8 mouse cellular contexts compared by ENCODE assay signal in the genomic region with DNA sequence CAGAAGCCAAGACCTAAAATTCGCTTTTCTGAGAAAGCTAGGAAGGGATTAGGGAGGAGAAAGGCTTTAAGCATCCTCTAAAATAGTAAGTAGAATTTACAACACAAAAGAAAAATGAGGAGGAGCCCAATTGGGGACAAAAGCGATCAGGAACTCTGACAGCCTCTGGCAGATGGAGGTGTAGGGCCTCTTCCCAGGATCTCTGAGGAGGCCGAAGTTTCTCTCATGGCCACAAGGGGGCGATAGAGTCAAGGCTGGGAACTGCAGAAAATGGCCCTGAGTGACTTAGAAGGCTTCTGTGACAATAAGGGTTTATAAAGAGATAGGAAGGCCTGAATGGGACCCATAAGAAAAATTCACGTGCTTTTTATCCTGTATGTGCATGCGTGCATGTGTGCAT.
DNase-seq lines count a peak whose midpoint lies in the region; ATAC-seq and TF ChIP-seq lines count a peak whose summit lies in the region.

No protein-coding gene starts in this region.

- WGBS in liver, embryonic 12.5 days (ENCODE audit: insufficient replicate concordance) = 21% methylated on average over 6 of the region's 6 CpGs
- WGBS in olfactory bulb, adult 2 months = 32% methylated on average over 6 of the region's 6 CpGs

- no peaks in the 10 kb centered on the region for H3K9me3 ChIP-seq in liver, embryonic 12.5 days (replicated peaks)

- TF ChIP-seq CTCF in olfactory bulb, adult 2 months (IDR thresholded peaks at IDR 0.05; ENCODE audit: insufficient read depth, low read depth, low read length) = peak; percentile 73

- H3K4me3 ChIP-seq in liver, embryonic 12.5 days = no peak overlapping the region
- H3K4me3 ChIP-seq in olfactory bulb, adult 2 months (ENCODE audit: insufficient read depth, low read depth, low read length) = no peak overlapping the region

- no peak for ATAC-seq in liver, embryonic 12.5 days
- ATAC-seq in erythroblast, adult 5-6 weeks (replicated peaks; ENCODE audit: low FRiP score, poor library complexity, severe bottlenecking) = no peak

- intact Hi-C loops in gastrocnemius, postnatal 14 days (cut with DNase I; ENCODE audit: low total_unique reads) = no loop called here
- intact Hi-C loops in left cerebral cortex, postnatal 14 days (cut with DNase I) = no loop called here

- no peaks in the 10 kb centered on the region for H3K4me1 ChIP-seq in liver, embryonic 12.5 days
- H3K4me1 ChIP-seq in olfactory bulb, adult 2 months (ENCODE audit: control insufficient read depth, insufficient read depth, low read length) = peaks cover under 1% of the 10 kb centered on the region; the same call in 1 of the 2 replicates

- no peak overlapping the region for H3K4me2 ChIP-seq in liver, embryonic 12.5 days

- no peak for TF ChIP-seq POLR2A in olfactory bulb, adult 2 months (IDR thresholded peaks at IDR 0.05; ENCODE audit: insufficient read depth, low read depth, low read length)

- H3K27ac ChIP-seq in liver, embryonic 12.5 days = no peak overlapping the region
- no peak overlapping the region for H3K27ac ChIP-seq in olfactory bulb, adult 2 months (ENCODE audit: insufficient read depth, low read depth, low read length)

- H3K36me3 ChIP-seq in liver, embryonic 12.5 days = no peaks in the 10 kb centered on the region

- no peaks in the 10 kb centered on the region for H3K27me3 ChIP-seq in liver, embryonic 12.5 days (replicated peaks)

- no peak overlapping the region for H3K9ac ChIP-seq in liver, embryonic 12.5 days

- peak; percentile 28 for DNase-seq in liver
- DNase-seq in R1 (ENCODE audit: low read depth, low spot score) = peak; percentile 93
- peak; percentile 76 for DNase-seq in cerebellum, adult 9-10 months
- peak; percentile 20 for DNase-seq in gastrocnemius, postnatal 14 days
- peak; percentile 67 to 69 for DNase-seq in left cerebral cortex, postnatal 14 days (ENCODE audit: low spot score in 2 of 2)

Comparison
In these comparisons a context has a peak if more than half of its experiments do, and no peak if none do; other contexts are left out.
1. DNase-seq: peak in every context shown above with its lines; median percentile 93 in R1; 76 in cerebellum, adult 9-10 months; 68 in left cerebral cortex, postnatal 14 days; 28 in liver; 20 in gastrocnemius, postnatal 14 days.